Mouse (Mus musculus) forebrain, embryonic 16.5 days (tissue): Measurements from ENCODE around the gene Tmem247. TPM values are rescaled to one million over a fixed set of nuclear protein-coding genes. Genes with fewer than 3 reads are reported as not detected.

Experiments used
- ATAC-seq: fragments of 200-750 bp; cut with Nextera tagmentation; 2 replicates; pipeline ENCODE4 v1.8.0; 2017; ENCODE audit warnings: mild to moderate bottlenecking, moderate library complexity
- H3K27ac ChIP-seq: fragments of 300-500 bp; sonication (generic); 2 replicates; pipeline ENCODE4 v1.5.1; 2014; ENCODE audit warnings: low read length, control low read depth
- H3K27me3 ChIP-seq: fragments of 300-500 bp; sonication (generic); replicated peaks from 2 replicates; pipeline ENCODE4 v1.6.1; 2014; ENCODE audit warnings: low read length; ENCODE audit not compliant: control insufficient read depth, insufficient read depth
- H3K36me3 ChIP-seq: fragments of 300-500 bp; sonication (generic); 2 replicates; pipeline ENCODE4 v1.6.1; 2014; ENCODE audit not compliant: control insufficient read depth, insufficient read depth
- H3K4me1 ChIP-seq: fragments of 300-500 bp; sonication (generic); replicated peaks from 2 replicates; pipeline ENCODE4 v1.6.1; 2014; ENCODE audit warnings: low read length; ENCODE audit not compliant: control insufficient read depth, insufficient read depth
- H3K4me2 ChIP-seq: fragments of 300-500 bp; sonication (generic); 2 replicates; pipeline ENCODE4 v1.6.1; 2014; ENCODE audit warnings: mild to moderate bottlenecking, low read length, control low read depth
- H3K4me3 ChIP-seq: fragments of 300-500 bp; sonication (generic); replicated peaks from 2 replicates; pipeline ENCODE4 v1.5.1; 2014; ENCODE audit warnings: mild to moderate bottlenecking, low read length, control low read depth
- H3K9ac ChIP-seq: fragments of 300-500 bp; sonication (generic); replicated peaks from 2 replicates; pipeline ENCODE4 v1.6.1; 2014; ENCODE audit warnings: low read depth, low read length, control low read depth
- H3K9me3 ChIP-seq: fragments of 300-500 bp; sonication (generic); 2 replicates; pipeline ENCODE4 v1.6.1; 2016; ENCODE audit warnings: low read length; ENCODE audit not compliant: control insufficient read depth
- WGBS: fragments of 180-500 bp; shearing (Covaris S2); extraction: QIAGEN DNeasy Blood & Tissue Kit; methylation state at CpG from one replicate; pipeline ENCODE4 v1.1.7; 2014; 5-methylcytosine and 5-hydroxymethylcytosine counted together
- polyA plus RNA-seq: library from polyadenylated mRNA; unstranded; fragments of >200 nt; fragmentation: Nextera tagmentation; extraction: Ambion mirVana; gene quantifications from 2 replicates; pipeline ENCODE4 v1.2.1, GENCODE M21; 2015

Gene Tmem247
- polyA plus RNA-seq, 1 experiment from 2014 or later, result not detected

- no peaks in the 10 kb centered on the region for H3K36me3 ChIP-seq
- H3K27ac ChIP-seq, result no peak overlapping the region
- no peak overlapping the region for H3K9ac ChIP-seq
- WGBS, result 86% methylated on average over 6 of the region's 6 CpGs
- ATAC-seq, result no peak
- H3K4me1 ChIP-seq, result peaks cover 6% of the 10 kb centered on the region
- no peaks in the 10 kb centered on the region for H3K27me3 ChIP-seq
- no peak overlapping the region for H3K4me3 ChIP-seq
- peaks cover 9% of the 10 kb centered on the region; the same call in 1 of the 2 replicates for H3K9me3 ChIP-seq
- H3K4me2 ChIP-seq, result no peak overlapping the region
These were observed 12.2 kb downstream of the Tmem247 start for GRCm38 (mm10) chr17:86929355-86929754.

- Histone ChIP-seq H3K9ac (no peak overlapping the region), H3K9me3 (peaks cover 9% of the 10 kb centered on the region; the same call in 1 of the 2 replicates), H3K4me3 (no peak overlapping the region), H3K4me1 (peaks cover 6% of the 10 kb centered on the region), H3K4me2 (no peak overlapping the region), H3K27ac (no peak overlapping the region), H3K36me3 (no peaks in the 10 kb centered on the region), H3K27me3 (no peaks in the 10 kb centered on the region)
- no peak for ATAC-seq
These were observed 12.8 kb downstream of the Tmem247 start for GRCm38 (mm10) chr17:86929981-86930380.

- Histone ChIP-seq H3K27me3 (no peaks in the 10 kb centered on the region), H3K9ac (0 out of 2 replicates have a peak overlapping the region, but pooled peaks have one; percentile 23), H3K27ac (no peak overlapping the region; the same call in 1 of the 2 replicates), H3K4me3 (no peak overlapping the region), H3K4me1 (peaks cover 17% of the 10 kb centered on the region), H3K9me3 (no peaks in the 10 kb centered on the region; the same call in 1 of the 2 replicates), H3K36me3 (no peaks in the 10 kb centered on the region), H3K4me2 (peak overlapping the region; percentile 20; the same call in 1 of the 2 replicates)
- WGBS, result 34% methylated on average over 5 of the region's 5 CpGs
- peak; percentile 69 for ATAC-seq
These were observed 15.7 kb downstream of the Tmem247 start for GRCm38 (mm10) chr17:86932896-86933295.

GRCm38 (mm10) chr17:86937064-86937463 lies 19.9 kb downstream of the Tmem247 start:
- no peak overlapping the region for H3K9ac ChIP-seq
- ATAC-seq, result 0 out of 2 replicates have a peak, but pooled peaks have one; percentile 0

GRCm38 (mm10) chr17:86937497-86938155 lies 20.5 kb downstream of the Tmem247 start:
- Histone ChIP-seq H3K4me3 (peak overlapping the region; percentile 35), H3K4me2 (peak overlapping the region; percentile 59), H3K36me3 (no peaks in the 10 kb centered on the region), H3K4me1 (peaks cover 19% of the 10 kb centered on the region), H3K9me3 (no peaks in the 10 kb centered on the region), H3K27me3 (no peaks in the 10 kb centered on the region), H3K9ac (0 out of 2 replicates have a peak overlapping the region, but pooled peaks have one; percentile 24), H3K27ac (peak overlapping the region; percentile 11; the same call in 1 of the 2 replicates)
- WGBS, result under 1% methylated on average over 20 of the region's 20 CpGs
- ATAC-seq, result peak; percentile 81

More at GRCm38 (mm10) chr17:86937064-86937463, 19.9 kb downstream of the Tmem247 start:
- H3K4me2 ChIP-seq, result peak overlapping the region; percentile 59
- H3K4me3 ChIP-seq, result no peak overlapping the region
- no peaks in the 10 kb centered on the region for H3K9me3 ChIP-seq
- no peaks in the 10 kb centered on the region for H3K36me3 ChIP-seq
- peaks cover 19% of the 10 kb centered on the region for H3K4me1 ChIP-seq
- no peaks in the 10 kb centered on the region for H3K27me3 ChIP-seq
- WGBS, result 63% methylated on average over 2 of the region's 2 CpGs
- H3K27ac ChIP-seq, result no peak overlapping the region

GRCm38 (mm10) chr17:86938683-86939082 lies 21.5 kb downstream of the Tmem247 start:
- Histone ChIP-seq H3K4me2 (no peak overlapping the region), H3K4me3 (no peak overlapping the region), H3K9ac (no peak overlapping the region), H3K4me1 (peaks cover 12% of the 10 kb centered on the region), H3K27me3 (no peaks in the 10 kb centered on the region), H3K27ac (no peak overlapping the region), H3K36me3 (no peaks in the 10 kb centered on the region), H3K9me3 (no peaks in the 10 kb centered on the region)
- 63% methylated on average over 7 of the region's 7 CpGs for WGBS
- no peak for ATAC-seq

GRCm38 (mm10) chr17:86942112-86942511 lies 25.0 kb downstream of the Tmem247 start:
- no peak overlapping the region for H3K27ac ChIP-seq
- H3K36me3 ChIP-seq, result no peaks in the 10 kb centered on the region
- H3K4me1 ChIP-seq, result peaks cover 9% of the 10 kb centered on the region
- no peak overlapping the region for H3K9ac ChIP-seq
- no peak overlapping the region for H3K4me2 ChIP-seq
- 0 out of 2 replicates have a peak, but pooled peaks cover 1% of the 10 kb centered on the region for H3K9me3 ChIP-seq
- no peak overlapping the region for H3K4me3 ChIP-seq
- 73% methylated on average over 6 of the region's 6 CpGs for WGBS
- H3K27me3 ChIP-seq, result no peaks in the 10 kb centered on the region
- no peak for ATAC-seq

GRCm38 (mm10) chr17:86943158-86943557 lies 26.0 kb downstream of the Tmem247 start:
- Histone ChIP-seq H3K36me3 (no peaks in the 10 kb centered on the region), H3K27me3 (no peaks in the 10 kb centered on the region), H3K27ac (no peak overlapping the region), H3K4me1 (peaks cover 5% of the 10 kb centered on the region; the same call in 1 of the 2 replicates), H3K4me2 (no peak overlapping the region), H3K9me3 (0 out of 2 replicates have a peak, but pooled peaks cover 3% of the 10 kb centered on the region), H3K4me3 (no peak overlapping the region), H3K9ac (no peak overlapping the region)
- ATAC-seq, result no peak
- WGBS, result 91% methylated on average over 6 of the region's 6 CpGs

GRCm38 (mm10) chr17:86946078-86946477 lies 28.9 kb downstream of the Tmem247 start:
- Histone ChIP-seq H3K27me3 (no peaks in the 10 kb centered on the region), H3K9me3 (0 out of 2 replicates have a peak, but pooled peaks cover 3% of the 10 kb centered on the region), H3K9ac (no peak overlapping the region), H3K4me1 (peaks cover 10% of the 10 kb centered on the region), H3K4me3 (no peak overlapping the region), H3K4me2 (no peak overlapping the region), H3K27ac (no peak overlapping the region), H3K36me3 (no peaks in the 10 kb centered on the region)
- WGBS, result 41% methylated on average over 4 of the region's 4 CpGs
- no peak for ATAC-seq
